Mouse (Mus musculus): ENCODE measurements around the gene Chrna10. TPM values are rescaled to one million over a fixed set of nuclear protein-coding genes. Genes with fewer than 3 reads are reported as not detected.

The Chrna10 gene
- polyA plus RNA-seq, 1 experiment from 2014 or later: not detected

DNA sequence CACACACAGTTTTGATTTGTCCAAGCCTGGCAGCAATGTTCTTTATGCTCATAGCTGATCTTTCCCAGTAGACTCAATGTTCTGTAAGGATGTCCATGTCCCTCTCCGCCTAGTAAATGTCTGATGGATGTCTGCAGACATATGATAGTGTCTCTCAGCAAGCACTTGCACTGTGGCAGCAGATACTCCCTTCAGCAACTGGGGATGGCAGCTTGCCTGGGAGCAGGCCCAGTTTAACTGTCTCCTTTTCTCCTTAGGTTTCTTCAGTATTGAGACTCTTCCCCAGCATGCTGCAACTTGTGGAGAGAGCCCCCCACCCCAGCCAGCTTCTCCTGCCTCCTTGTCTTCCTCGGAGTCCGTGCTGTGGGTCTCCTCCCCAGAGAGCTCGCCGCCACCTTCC, 34.8 kb downstream of the Chrna10 start:
- Histone ChIP-seq H3K27ac (no peak overlapping the region), H3K27me3 (no peaks in the 10 kb centered on the region), H3K9me3 (replicated peaks) (no peaks in the 10 kb centered on the region), H3K9ac (no peak overlapping the region), H3K4me2 (no peak overlapping the region), H3K4me3 (replicated peaks) (no peak overlapping the region), H3K36me3 (peaks cover 75% of the 10 kb centered on the region), H3K4me1 (replicated peaks) (no peaks in the 10 kb centered on the region)
- ATAC-seq (ENCODE audit: low read depth) (no peak), DNase-seq (no peak)
- 81% methylated on average over 5 of the region's 5 CpGs for WGBS (ENCODE audit: insufficient replicate concordance)

DNA sequence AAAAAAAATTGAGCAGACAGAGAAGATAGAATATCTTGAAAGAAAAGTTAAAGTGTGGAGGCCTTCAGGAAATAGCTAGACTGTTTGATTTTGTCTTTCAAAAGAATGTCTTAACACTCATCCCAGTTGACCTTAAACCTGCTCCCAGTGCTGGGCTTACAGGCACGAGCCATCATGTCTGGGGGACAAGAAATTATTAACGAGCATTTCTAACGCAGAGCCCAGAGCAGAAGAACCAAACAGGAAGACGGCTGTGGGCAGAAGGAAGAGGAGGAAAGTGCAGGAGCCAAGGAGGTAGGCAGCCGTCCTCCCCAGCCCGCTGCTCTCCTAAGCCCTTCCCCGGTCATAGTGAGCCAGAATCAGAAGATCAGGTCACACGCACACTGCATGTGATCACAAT, 36.3 kb downstream of the Chrna10 start:
- Histone ChIP-seq H3K9ac (no peak overlapping the region), H3K9me3 (replicated peaks) (no peaks in the 10 kb centered on the region), H3K27ac (no peak overlapping the region), H3K36me3 (peaks cover 88% of the 10 kb centered on the region), H3K4me2 (no peak overlapping the region), H3K4me3 (replicated peaks) (no peak overlapping the region), H3K4me1 (replicated peaks) (no peaks in the 10 kb centered on the region), H3K27me3 (no peaks in the 10 kb centered on the region)
- ATAC-seq (ENCODE audit: low read depth) (no peak), DNase-seq (no peak)
- 80% methylated on average over 8 of the region's 8 CpGs for WGBS (ENCODE audit: insufficient replicate concordance)

DNA sequence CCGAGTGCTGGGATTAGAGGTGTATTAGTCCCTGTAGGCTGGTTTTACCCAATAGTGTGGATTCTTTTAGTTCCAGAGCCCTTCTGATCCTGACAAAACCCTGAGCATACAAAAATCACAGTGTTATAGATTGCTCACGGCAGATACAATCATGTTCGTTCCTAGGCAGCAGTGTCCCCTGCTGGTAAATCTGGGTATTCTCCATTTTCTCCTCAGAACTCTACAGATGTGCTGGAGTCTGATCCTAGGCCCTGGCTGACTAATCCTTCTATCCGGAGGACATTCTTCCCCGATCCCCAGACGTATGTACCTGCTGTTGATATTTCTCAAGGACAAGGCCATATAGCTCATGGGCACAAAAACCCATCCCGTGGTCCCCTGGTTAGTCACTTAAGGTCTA, 38.1 kb downstream of the Chrna10 start:
- ATAC-seq (ENCODE audit: low read depth): no peak

DNA sequence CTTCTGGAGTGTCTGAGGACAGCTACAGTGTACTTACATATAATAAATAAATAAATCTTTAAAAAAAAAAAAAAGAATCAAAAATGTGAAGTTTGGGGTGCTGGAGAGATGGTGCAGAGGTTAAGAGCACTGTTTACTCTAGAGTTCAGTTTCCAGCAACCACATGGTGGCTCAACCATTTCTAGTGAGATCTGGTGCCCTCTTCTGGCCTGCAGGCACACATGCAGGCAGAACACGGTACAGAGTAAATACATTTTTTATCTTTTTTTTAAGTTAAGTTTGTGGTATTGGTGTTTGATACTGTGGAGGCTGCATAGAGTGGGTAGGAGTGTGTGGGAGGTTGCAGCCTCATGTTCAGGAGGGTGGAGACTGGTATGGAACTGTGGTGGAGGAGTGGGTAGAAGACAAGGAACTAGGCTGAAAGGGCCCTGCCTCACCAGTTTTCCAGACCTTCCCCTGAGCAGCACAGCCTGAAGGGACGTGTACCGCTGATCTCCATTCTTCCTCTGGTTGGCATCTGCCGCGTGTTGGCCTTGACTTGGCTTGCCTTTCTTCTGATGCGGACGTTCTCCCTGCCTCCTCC, 39.8 kb downstream of the Chrna10 start:
- peaks cover 90% of the 10 kb centered on the region for H3K36me3 ChIP-seq
- 73% methylated on average over 7 of the region's 7 CpGs for WGBS (ENCODE audit: insufficient replicate concordance)
- peak; percentile 36; the same call in 1 of the 2 replicates for ATAC-seq (ENCODE audit: low read depth)

More for the DNA sequence above, 38.1 kb downstream of the Chrna10 start:
- H3K9me3 ChIP-seq (replicated peaks): no peaks in the 10 kb centered on the region
- no peak overlapping the region for H3K9ac ChIP-seq
- H3K27me3 ChIP-seq: no peaks in the 10 kb centered on the region
- no peak for DNase-seq
- no peaks in the 10 kb centered on the region for H3K4me1 ChIP-seq (replicated peaks)
- H3K4me3 ChIP-seq (replicated peaks): no peak overlapping the region
- H3K36me3 ChIP-seq: peaks cover 93% of the 10 kb centered on the region
- H3K4me2 ChIP-seq: no peak overlapping the region
- 74% methylated on average over 7 of the region's 7 CpGs for WGBS (ENCODE audit: insufficient replicate concordance)
- no peak overlapping the region for H3K27ac ChIP-seq

DNA sequence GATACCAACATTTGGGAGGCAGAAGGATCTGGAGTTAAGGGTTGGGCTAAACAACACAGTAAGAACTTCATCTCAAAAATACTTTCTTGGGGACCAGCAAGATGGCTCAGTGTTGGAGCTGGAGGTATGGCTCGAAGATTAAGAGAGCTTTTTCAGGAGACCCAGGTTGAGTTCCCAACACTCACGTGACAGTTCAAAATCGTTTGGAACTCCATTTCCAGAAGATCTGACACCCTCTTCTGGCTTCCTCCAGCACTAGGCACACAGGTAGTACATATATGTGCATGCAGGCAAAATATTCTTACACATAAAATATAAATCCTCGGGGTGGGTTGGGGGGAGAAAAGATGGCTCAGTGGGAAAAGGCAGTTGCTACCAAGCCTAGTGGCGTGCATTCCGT, 50.3 kb downstream of the Chrna10 start:
- peak overlapping the region; percentile 77 for H3K4me2 ChIP-seq
- H3K27ac ChIP-seq: peak overlapping the region; percentile 62; the same call in 1 of the 2 replicates
- WGBS (ENCODE audit: insufficient replicate concordance): 61% methylated on average over 6 of the region's 6 CpGs
- DNase-seq: no peak
- peak overlapping the region; percentile 79 for H3K9ac ChIP-seq
- no peaks in the 10 kb centered on the region for H3K9me3 ChIP-seq (replicated peaks)
- H3K4me1 ChIP-seq (replicated peaks): peaks cover 46% of the 10 kb centered on the region
- peak overlapping the region; percentile 78 for H3K4me3 ChIP-seq (replicated peaks)
- peaks cover 18% of the 10 kb centered on the region for H3K36me3 ChIP-seq
- ATAC-seq (ENCODE audit: low read depth): no peak
- no peaks in the 10 kb centered on the region for H3K27me3 ChIP-seq

More for the DNA sequence above, 39.8 kb downstream of the Chrna10 start:
- no peak overlapping the region for H3K4me2 ChIP-seq
- H3K9me3 ChIP-seq (replicated peaks): no peaks in the 10 kb centered on the region
- H3K4me1 ChIP-seq (replicated peaks): no peaks in the 10 kb centered on the region
- H3K9ac ChIP-seq: no peak overlapping the region
- no peak overlapping the region for H3K4me3 ChIP-seq (replicated peaks)
- no peak overlapping the region for H3K27ac ChIP-seq
- H3K27me3 ChIP-seq: no peaks in the 10 kb centered on the region
- no peak for DNase-seq

DNA sequence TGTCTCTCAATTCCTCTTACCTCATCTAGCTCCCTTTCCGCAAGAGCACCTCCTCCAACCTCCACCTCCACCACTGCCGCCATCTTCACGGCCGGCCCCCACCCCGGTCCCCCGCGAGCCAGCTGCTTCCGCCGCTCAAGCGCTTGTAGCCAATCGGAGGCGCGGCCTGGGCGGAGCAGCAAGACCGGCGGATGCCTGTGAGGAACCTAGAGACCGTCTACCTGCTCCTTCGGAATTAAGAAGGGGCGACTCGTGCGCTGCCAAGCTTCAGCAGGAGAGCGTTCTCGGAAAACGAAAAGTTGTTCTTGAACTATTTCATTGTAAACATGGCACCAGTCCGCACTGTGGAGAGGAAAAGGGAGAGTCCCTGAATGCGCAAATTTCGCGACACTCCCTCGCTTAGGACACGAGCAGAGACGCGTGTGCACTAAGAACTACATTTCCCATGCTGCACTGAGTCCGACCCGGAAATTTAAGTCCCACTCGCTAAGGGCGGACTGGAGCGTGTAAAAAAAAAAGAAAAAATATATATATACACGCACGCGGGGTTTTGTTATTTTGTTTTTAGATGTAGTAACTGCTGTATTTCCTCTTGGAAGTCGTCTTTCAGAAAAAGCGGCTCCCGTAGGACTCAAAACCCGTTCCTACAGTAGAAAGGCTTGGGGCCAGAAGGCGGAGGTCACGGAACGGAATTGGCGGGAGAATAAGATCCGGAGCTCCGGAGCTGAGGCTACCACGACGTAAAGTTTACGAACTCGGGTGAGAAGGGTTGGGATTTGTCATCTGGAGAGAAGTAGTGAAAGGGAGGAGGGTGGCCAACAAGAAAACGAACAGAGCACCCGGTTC, 51.4 kb downstream of the Chrna10 start, which contains the start of the genes Rnf121, Xndc1 and Xntrpc:
Gene Rnf121 (minus strand): TSS at position 424 of the 846 bp plus-strand sequence.
Gene Xndc1 (plus strand): TSS at position 466 of the 846 bp plus-strand sequence.
Gene Xntrpc (plus strand): TSS at position 668 of the 846 bp plus-strand sequence.
- ATAC-seq (ENCODE audit: low read depth) (peak; percentile 98), DNase-seq (peak; percentile 88)
- Histone ChIP-seq H3K36me3 (peaks cover 10% of the 10 kb centered on the region), H3K9ac (peak within 1 kb of the TSS; percentile 79), H3K4me2 (peak within 1 kb of the TSS; percentile 77), H3K9me3 (replicated peaks) (no peaks in the 10 kb centered on the region), H3K4me3 (replicated peaks) (peak within 1 kb of the TSS; percentile 78), H3K27ac (peak within 1 kb of the TSS; percentile 62), H3K4me1 (replicated peaks) (peaks cover 54% of the 10 kb centered on the region), H3K27me3 (no peaks in the 10 kb centered on the region)
- under 1% methylated on average over 56 of the region's 56 CpGs for WGBS (ENCODE audit: insufficient replicate concordance)

DNA sequence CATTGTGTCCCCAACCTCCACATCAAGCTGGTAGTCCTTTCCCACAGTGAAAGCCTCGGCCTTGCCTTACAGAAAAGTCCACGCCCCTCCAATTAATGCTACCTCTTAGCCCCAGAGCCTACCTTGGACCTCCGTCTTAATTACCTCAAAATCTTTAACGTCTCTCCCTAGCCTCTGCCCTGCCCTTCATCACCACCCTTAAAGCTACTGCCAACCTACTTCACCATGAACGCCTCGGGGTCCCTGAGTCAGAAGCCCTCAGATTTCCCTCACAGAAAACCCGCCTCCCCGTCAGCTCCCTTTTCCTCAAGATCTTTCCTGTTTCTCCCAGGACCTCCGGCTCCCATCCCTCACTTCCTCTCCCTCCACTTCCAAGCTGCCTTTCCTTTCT, 52.0 kb downstream of the Chrna10 start:
- ATAC-seq (ENCODE audit: low read depth): no peak

DNA sequence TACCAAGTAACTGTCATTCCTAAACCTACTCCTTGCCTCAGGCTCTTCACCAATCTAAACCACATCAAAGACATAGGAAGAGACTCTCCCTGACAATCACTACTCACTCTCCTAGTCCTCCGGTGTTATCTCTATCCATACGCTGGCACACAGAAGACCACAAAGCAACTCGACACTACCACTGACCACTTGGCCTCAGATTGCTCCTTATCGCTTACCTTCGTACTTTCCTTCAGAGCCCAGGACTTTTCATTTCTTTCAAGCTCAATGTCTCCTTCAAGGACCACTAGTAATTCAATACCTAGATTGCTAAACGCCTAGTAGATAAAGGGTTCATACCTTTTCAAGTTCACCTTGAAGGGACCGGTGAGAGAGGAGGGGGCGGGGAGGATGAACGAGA, 52.7 kb downstream of the Chrna10 start:
- H3K4me1 ChIP-seq (replicated peaks): peaks cover 55% of the 10 kb centered on the region
- peak overlapping the region; percentile 77 for H3K4me2 ChIP-seq
- no peaks in the 10 kb centered on the region for H3K27me3 ChIP-seq
- peak overlapping the region; percentile 79 for H3K9ac ChIP-seq
- H3K36me3 ChIP-seq: peaks cover 18% of the 10 kb centered on the region
- no peaks in the 10 kb centered on the region for H3K9me3 ChIP-seq (replicated peaks)
- no peak overlapping the region for H3K27ac ChIP-seq
- 35% methylated on average over 9 of the region's 9 CpGs for WGBS (ENCODE audit: insufficient replicate concordance)
- ATAC-seq (ENCODE audit: low read depth) (no peak), DNase-seq (no peak)
- H3K4me3 ChIP-seq (replicated peaks): peak overlapping the region; percentile 78

More for the DNA sequence above, 52.0 kb downstream of the Chrna10 start:
- DNase-seq: no peak
- H3K36me3 ChIP-seq: peaks cover 11% of the 10 kb centered on the region
- peak overlapping the region; percentile 77 for H3K4me2 ChIP-seq
- under 1% methylated on average over 9 of the region's 9 CpGs for WGBS (ENCODE audit: insufficient replicate concordance)
- peak overlapping the region; percentile 62 for H3K27ac ChIP-seq
- H3K4me3 ChIP-seq (replicated peaks): peak overlapping the region; percentile 78
- H3K9ac ChIP-seq: peak overlapping the region; percentile 79
- no peaks in the 10 kb centered on the region for H3K9me3 ChIP-seq (replicated peaks)
- no peaks in the 10 kb centered on the region for H3K27me3 ChIP-seq
- peaks cover 54% of the 10 kb centered on the region for H3K4me1 ChIP-seq (replicated peaks)

DNA sequence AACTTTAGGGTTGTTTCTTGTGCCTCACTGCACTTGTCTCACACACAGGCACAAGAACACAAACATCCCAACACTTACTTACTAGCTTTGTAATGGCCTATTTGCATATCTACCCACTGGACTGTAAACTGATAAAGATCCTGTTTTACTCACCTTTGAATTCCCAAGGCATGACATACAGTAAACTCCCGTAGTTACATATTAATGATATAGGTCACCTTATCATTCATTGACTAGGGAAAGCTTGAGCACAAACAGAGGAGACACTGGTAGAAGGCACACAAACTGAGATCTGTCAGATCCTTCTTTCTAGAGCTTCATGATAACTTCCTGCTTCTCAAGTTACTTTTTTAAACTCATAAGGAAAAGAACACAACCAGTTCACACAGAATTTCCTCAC, 54.4 kb downstream of the Chrna10 start:
- Histone ChIP-seq H3K27me3 (no peaks in the 10 kb centered on the region), H3K27ac (no peak overlapping the region), H3K9me3 (replicated peaks) (no peaks in the 10 kb centered on the region), H3K4me3 (replicated peaks) (no peak overlapping the region), H3K9ac (no peak overlapping the region), H3K4me1 (replicated peaks) (peaks cover 52% of the 10 kb centered on the region), H3K4me2 (0 out of 2 replicates have a peak overlapping the region, but pooled peaks have one; percentile 9), H3K36me3 (peaks cover 20% of the 10 kb centered on the region)
- no peak for DNase-seq
- ATAC-seq (ENCODE audit: low read depth): no peak
- 71% methylated on average over 1 of the region's 1 CpGs for WGBS (ENCODE audit: insufficient replicate concordance)

DNA sequence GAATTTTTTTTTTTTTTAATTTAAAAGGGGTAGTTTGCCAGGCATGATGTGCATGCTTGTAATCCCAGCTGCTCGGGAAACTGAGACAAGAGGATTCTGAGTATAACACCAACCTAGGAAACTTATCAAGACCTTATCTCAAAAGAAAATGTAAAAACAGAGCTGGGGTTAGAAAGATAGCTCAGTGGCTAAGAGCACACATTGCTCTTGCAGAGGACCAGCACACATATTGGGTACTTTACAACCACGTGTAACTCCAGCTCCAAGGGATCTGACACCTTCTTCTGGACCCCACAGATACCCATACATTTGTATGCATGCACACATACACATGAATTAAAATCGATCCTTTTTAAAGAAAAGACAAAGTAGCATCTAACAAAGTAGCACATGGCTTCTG, 55.3 kb downstream of the Chrna10 start:
- Histone ChIP-seq H3K9ac (no peak overlapping the region), H3K4me2 (0 out of 2 replicates have a peak overlapping the region, but pooled peaks have one; percentile 9), H3K9me3 (replicated peaks) (no peaks in the 10 kb centered on the region), H3K27me3 (no peaks in the 10 kb centered on the region), H3K4me3 (replicated peaks) (no peak overlapping the region), H3K4me1 (replicated peaks) (peaks cover 44% of the 10 kb centered on the region), H3K36me3 (peaks cover 26% of the 10 kb centered on the region), H3K27ac (no peak overlapping the region)
- 38% methylated on average over 3 of the region's 3 CpGs for WGBS (ENCODE audit: insufficient replicate concordance)
- no peak for ATAC-seq (ENCODE audit: low read depth)
- no peak for DNase-seq
